Mouse (Mus musculus) embryonic stem cell, embryonic (primary cell): ENCODE measurements around the gene Olfr655.

Source experiments
- CTCF ChIA-PET, 4 experiments: fragments of 300-600 bp in 2 of 4; fragments of 350-600 bp in 2 of 4; sonication (Branson Sonifier 250); formaldehyde crosslinking; loops; one replicate each; lab custom pipeline; 2022; ENCODE audit warnings: inconsistent platforms in 2 of 4; lab: Charles Lee
- POLR2A ChIA-PET, 4 experiments: fragments of 300-600 bp in 2 of 4; fragments of 350-600 bp in 2 of 4; sonication (Branson Sonifier 250); formaldehyde crosslinking; loops; one replicate each; lab custom pipeline; 2022; ENCODE audit warnings: antibody characterized with exemption in 4 of 4, inconsistent platforms in 1 of 4; lab: Charles Lee

Olfr655 gene

DNA sequence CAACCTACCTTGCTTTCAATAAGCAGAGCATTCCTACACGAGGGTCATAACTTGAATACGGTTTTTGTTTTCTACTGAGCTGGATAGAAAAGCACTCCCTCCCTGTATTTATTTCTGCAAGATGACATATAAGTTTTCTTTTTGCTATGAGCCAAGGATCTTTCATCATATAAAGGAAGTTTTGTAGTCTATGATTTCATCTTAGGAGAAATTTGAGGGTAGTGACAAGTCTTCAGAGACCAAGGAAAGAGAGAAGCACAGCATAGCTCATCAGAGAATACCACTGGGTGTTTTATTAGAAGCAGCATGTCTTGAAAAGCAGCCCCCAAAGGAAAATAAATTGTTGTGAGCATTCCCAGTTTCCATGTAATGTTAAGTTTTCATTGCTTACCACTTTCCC lies at the start of gene Olfr655:
Olfr655 (minus strand) TSS at position 101 of the 400 bp plus-strand sequence.
- ChIA-PET POLR2A (no interaction called here), CTCF (no interaction called here)

DNA sequence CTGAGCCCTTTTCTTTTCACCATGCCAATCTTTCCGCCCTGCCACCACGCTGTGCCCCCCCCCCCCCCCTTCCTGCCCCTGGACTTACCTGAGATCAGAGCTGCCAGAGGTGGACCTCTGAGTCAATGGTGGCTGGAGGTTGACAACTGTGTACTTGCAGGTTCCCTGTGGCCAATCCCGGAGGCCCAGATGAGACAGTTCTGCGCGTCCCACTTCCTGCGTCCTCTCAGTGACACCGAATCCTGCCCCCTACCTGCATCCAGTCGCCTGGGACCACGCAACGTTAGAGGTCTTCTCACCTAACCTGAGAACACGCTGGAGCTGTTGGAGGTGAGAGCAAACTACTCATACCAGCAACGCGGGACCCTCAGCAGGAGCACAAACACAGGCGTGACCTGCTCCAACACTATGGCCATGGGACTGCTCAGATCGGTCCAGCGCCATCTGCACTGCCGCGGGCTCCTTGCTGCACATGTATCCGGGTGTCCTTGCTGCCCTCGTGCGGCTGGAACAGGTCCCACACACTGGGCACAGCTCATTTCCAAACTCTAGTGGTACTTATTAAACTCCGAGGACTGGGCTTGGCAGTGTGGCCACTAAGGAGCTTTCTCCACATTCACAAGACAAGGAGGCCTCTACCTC lies 45.4 kb upstream of the Olfr655 start, which contains the start of gene Olfr658:
Olfr658 (minus strand) TSS at position 465 of the 642 bp plus-strand sequence.
- POLR2A ChIA-PET = interaction anchor here in 1 of 4 experiments (1.0 kb wide), 1 partner anchor 24 kb away, joined by 4 read pairs; no protein-coding TSS in a partner anchor
- CTCF ChIA-PET = interaction anchor here in 1 of 4 experiments (0.6 kb wide), 1 partner anchor 385 kb away, joined by 13 read pairs; no protein-coding TSS in a partner anchor

DNA sequence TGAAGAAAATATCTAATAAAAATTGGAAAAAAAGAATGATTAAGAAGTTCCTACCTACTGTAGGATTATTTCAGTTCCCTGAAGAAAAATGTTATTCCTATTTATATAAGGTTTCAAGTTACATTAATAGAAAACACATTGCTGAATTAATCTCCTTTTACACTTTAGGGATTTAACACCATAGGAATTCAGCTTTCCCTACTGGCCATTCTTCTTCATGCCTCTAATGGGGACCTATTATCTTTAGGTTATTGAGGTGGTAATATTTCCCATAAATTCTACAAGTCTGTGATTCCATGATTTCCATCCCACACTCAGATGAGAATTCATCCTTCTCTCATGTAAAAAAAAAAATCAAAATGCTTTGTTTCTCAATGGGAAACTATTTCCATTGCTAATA lies 22.9 kb upstream of the Olfr655 start, which contains the start of gene Olfr657:
Olfr657 (plus strand) TSS at position 301 of the 400 bp plus-strand sequence.
- CTCF ChIA-PET = no interaction called here
- POLR2A ChIA-PET = no interaction called here

DNA sequence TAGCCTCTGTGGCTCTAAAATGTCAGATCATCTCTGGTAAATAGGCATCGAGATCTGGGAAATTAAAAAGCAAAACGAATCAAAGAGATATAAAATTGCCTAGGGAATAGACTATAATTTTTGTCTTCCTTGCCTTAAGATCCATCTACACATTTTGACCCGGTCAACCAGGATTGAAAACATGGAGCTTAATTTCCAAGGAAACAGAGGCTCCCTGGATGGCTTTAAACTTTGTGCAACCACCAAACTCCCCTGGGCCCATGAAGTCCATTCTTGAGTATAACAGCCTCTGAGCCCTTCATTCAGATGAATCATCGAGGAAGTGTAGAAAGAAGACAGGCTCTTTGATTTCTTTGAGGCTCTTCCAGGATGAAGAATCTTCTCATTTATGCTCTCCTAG lies 12.1 kb upstream of the Olfr655 start, which contains the start of gene Olfr656:
Olfr656 (plus strand) TSS at position 301 of the 400 bp plus-strand sequence.
- ChIA-PET POLR2A (no interaction called here), CTCF (no interaction called here)

DNA sequence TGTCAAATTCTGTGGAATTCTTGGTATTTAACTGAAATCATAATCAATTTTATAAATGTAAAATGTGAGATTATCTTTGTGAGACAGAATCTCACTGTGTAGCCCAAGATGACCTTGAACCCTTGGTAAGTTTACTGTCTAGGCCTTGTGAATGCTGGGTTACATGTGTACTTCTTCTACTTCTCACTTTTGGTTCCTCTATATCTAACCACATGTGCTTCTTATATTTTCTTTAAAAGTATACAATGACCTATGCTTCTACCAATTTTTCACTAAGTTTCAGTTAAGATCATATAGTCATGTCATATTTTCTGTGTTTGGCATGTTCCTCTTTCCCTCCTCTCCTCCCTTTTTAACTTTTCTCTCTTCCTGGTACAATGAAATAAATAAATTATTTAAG lies 3.1 kb upstream of the Olfr655 start:
- CTCF ChIA-PET = no interaction called here
- POLR2A ChIA-PET = no interaction called here

DNA sequence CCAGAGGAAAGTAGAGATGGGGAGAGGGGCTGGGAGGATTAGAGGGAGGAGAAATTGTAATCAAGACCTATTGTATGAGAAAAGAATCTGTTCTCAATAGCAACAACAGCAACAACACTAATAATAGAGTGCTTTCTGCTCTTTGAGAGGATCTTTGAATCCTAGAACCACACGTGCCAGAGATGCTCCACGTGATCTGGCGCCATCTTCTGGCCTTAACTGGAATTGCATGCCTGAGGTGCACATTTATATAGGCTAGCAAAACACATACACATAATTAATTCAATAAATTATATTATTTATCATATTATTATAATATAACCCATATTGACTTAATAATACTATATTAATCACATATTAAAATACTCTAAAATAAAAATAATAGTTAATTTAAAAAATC lies 1.6 kb upstream of the Olfr655 start:
- CTCF ChIA-PET = interaction anchor here in 1 of 4 experiments (0.6 kb wide), 1 partner anchor 519 kb away, joined by 4 read pairs; no protein-coding TSS in a partner anchor
- POLR2A ChIA-PET = no interaction called here

DNA sequence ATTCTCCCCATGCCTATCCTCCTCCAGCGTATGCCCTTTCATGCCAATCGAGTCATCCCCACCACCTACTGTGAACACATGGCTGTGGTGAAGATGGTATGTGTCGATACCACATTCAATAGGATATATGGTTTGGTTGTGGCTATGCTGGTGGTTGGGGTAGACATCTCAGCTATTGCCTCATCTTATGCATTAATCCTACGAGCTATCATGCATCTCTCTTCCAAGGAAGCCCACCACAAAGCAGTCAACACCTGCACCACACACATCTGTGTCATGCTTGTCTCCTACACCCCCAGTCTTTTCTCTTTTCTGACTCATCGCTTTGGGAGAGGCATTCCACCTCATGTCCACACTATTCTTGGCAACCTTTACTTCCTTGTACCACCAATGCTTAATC lies 13.3 kb downstream of the Olfr655 start:
- ChIA-PET CTCF (no interaction called here), POLR2A (interaction anchor here in 1 of 4 experiments (0.9 kb wide), 1 partner anchor 812 kb away, joined by 7 read pairs; the partner anchor contains the start of gene Fam160a2)

DNA sequence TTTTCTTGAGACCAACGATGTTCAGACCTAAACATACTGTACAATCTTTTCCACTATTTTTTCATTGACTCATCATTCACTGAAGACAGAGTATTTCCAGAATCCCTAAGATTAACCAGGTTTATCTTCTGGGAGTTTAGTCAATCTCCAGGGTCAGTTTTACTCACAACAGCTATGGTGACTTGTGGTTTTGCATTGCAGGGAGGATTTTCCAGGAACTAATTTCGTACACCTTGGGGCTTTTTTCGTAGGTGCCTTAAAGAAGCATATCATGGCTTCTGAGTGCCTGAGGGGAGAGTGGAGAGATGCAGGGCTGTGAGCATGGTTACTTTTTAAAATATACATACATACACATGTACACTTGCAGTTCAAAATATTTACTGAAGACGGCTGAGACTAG lies 14.9 kb downstream of the Olfr655 start, which contains the start of gene Olfr654:
Olfr654 (plus strand) TSS at position 301 of the 400 bp plus-strand sequence.
- CTCF ChIA-PET = no interaction called here
- POLR2A ChIA-PET = no interaction called here

DNA sequence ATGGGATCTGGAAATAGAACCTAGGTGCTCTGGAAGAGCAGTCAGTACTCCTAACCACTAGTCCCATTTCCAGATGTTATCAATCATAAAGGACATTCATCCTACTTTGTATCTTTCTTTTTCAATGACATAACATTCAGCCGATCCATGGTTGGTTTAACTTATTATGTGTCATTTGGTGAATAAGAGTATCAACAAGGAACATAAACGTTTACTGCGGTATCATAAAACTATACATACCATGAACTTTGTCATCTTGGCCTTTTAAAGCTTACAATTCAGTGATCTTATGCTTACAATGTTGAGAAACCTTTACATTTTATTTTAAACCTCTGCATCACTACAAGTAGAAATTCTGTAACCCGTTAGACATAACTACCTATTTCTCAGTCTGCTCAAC lies 20.1 kb downstream of the Olfr655 start:
- CTCF ChIA-PET = no interaction called here
- POLR2A ChIA-PET = no interaction called here

DNA sequence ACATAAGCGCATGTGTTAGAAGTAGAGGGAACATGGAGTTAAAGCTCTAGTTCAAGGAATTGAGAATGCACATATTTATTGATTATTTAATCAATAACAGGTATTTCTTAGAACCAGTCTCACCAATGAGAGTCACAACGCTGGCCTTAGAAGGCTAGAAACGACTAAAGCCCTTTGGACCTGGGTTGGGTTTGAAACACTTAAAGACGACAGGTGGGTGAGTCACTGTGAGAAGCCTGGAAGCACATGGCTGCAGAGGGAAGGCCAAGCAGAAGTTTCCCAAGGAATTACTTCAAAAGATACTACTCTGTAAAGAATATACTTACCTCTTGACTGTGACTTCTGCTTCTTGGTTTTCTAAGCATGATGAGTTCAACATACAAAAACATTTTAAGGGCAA lies 20.7 kb downstream of the Olfr655 start:
- ChIA-PET POLR2A (no interaction called here), CTCF (no interaction called here)

DNA sequence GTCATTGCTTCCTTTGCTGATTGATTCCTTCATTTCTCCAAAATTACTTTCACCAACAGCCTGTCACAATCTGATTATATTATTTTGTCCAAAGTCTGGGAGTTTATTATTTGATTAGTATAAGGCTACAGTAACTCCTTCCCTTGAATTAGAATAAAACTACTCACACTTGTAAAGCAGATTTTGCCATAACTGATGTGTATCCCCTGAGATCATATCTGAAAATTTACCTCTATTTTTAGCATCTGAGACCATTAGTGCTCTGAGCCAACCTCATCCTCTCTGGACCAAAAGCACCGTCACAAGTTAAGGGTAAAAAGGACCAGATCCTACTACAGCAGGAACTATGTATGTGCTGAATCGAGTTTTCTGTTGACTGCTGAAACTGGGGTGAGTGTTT lies 24.6 kb downstream of the Olfr655 start, which contains the start of gene Olfr653:
Olfr653 (plus strand) TSS at position 301 of the 400 bp plus-strand sequence.
- ChIA-PET CTCF (no interaction called here), POLR2A (no interaction called here)

DNA sequence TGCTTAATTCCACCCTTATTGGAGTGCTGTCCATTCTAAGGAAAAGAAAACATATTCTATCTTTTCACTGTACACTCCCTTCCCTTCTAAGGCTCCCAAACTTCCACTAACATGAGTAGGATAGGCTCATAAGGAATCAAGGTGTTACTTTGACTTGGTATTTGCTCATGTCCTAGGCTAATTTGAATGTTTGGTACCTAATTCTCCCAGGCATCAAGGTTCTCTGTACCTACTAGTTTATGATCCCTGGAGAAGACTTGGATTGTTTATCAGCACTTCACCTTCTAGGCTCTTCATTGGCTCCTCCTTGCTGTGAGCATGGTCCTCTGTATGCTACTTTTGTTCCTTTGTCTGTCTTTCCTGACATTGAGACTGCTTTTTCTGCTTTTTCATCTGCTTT lies 41.0 kb downstream of the Olfr655 start, which contains the start of gene Olfr652:
Olfr652 (plus strand) TSS at position 301 of the 400 bp plus-strand sequence.
- ChIA-PET POLR2A (no interaction called here), CTCF (no interaction called here)

DNA sequence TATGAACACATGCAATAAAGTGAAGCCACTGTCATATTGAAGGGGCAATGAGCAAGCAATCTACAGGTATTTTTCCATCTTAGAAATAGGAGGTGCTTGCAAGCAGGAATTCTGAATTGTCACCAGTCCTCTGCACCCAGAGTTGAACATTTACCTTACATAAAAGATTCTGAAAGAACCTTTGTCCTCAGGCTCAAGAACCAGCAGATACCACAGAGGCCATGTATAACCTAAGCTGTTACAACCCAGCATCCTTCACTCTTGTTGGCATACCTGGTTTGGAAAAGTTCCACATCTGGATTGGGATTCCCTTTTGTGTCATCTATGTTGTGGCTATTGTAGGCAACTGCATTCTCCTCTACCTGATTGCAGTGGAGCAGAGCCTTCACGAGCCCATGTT lies 48.9 kb downstream of the Olfr655 start:
- POLR2A ChIA-PET = no interaction called here
- CTCF ChIA-PET = no interaction called here

DNA sequence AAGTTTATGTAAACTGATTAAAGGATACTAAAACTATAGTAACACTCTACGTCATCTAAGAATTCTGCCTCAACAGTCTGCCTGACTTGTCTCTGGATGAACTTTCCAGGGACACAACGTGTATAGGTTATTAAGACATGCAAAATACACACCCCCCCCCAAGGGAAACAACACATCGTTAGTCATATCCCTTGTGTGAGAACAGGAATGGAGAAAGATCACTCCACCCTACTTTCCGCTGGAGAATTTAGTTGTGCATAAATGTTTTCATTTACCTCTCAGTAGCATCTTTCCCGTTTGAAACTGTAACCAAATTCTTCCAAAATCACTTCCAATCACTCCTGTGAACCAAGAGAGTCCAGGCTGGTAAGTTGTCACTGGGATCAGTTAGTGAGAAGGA lies 51.7 kb downstream of the Olfr655 start, which contains the start of gene Olfr651:
Olfr651 (plus strand) TSS at position 301 of the 400 bp plus-strand sequence.
- POLR2A ChIA-PET = no interaction called here

More for the DNA sequence above, 51.7 kb downstream of the Olfr655 start, which contains the start of gene Olfr651:
- CTCF ChIA-PET = interaction anchor here in 1 of 4 experiments (0.6 kb wide), 1 partner anchor 247 kb away, joined by 3 read pairs; no protein-coding TSS in a partner anchor
